Mouse (Mus musculus): Measurements from ENCODE around the gene Mbd4.

- TF ChIP-seq CTCF (IDR thresholded peaks at IDR 0.05; ENCODE audit: insufficient read depth, low read length) (no peak), POLR2A (IDR thresholded peaks at IDR 0.05; ENCODE audit: borderline replicate concordance, extremely low read depth, low read depth, low read length) (no peak)
Measured at GRCm38 (mm10) chr6:115855733-115856360, 2.7 kb upstream of the Mbd4 start.

Data from lung, adult 2 months (tissue).